In the genomic region with DNA sequence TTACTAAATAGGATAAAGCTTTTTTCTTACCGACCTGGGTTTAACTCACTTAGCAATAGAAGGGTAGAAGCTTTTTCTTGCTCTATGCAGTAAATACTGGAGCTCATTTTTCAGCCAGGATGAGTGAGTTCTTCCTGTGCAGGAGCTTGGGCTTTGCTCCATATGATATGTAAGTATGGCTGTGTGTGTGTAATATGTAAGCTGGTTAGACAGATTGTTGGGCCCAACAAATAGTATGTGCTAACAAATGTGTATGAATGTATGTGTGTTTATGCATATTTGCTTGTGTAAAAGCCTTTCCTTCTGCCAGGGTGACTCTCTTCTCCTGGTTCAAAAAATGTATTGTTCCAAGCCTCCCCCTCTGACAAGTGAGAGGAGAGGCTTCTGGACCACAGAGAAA, we compare ENCODE assay signal across 23 mouse cellular contexts.
DNase-seq lines count a peak whose midpoint lies in the region; ATAC-seq and TF ChIP-seq lines count a peak whose summit lies in the region.
"Had no signal": no experiment of that assay in that cellular context is flagged by ENCODE, and none has a peak within 500 bp of the region (broad histone marks: within the 10 kb centered on the region; RNA-seq: fewer than 3 reads in every experiment).

No protein-coding gene starts in this region.

- no peak for TF ChIP-seq CTCF in stomach, postnatal 0 days (IDR thresholded peaks at IDR 0.05; ENCODE audit: low read depth)
- no peak for TF ChIP-seq CTCF in brain, embryonic 14.5 days (IDR thresholded peaks at IDR 0.05; ENCODE audit: borderline replicate concordance, extremely low read depth, insufficient read depth, insufficient read length)

- peaks cover 7% of the 10 kb centered on the region for H3K4me1 ChIP-seq in forebrain, embryonic 14.5 days (ENCODE audit: control insufficient read depth, insufficient read depth, low read length)
- peaks cover 20% of the 10 kb centered on the region for H3K4me1 ChIP-seq in forebrain, embryonic 10.5 days
- H3K4me1 ChIP-seq in stomach, embryonic 14.5 days (ENCODE audit: control insufficient read depth, insufficient read depth, low read length), result peaks cover 6% of the 10 kb centered on the region; the same call in 1 of the 2 replicates
- no peaks in the 10 kb centered on the region for H3K4me1 ChIP-seq in stomach, postnatal 0 days (replicated peaks; ENCODE audit: control insufficient read depth, insufficient read depth)
- H3K4me1 ChIP-seq in stomach, embryonic 15.5 days, result no peaks in the 10 kb centered on the region

- no peaks in the 10 kb centered on the region for H3K27me3 ChIP-seq in forebrain, embryonic 14.5 days (replicated peaks; ENCODE audit: control insufficient read depth, insufficient read depth, low read length)
- H3K27me3 ChIP-seq in forebrain, embryonic 10.5 days (ENCODE audit: poor library complexity, severe bottlenecking), result peaks cover 7% of the 10 kb centered on the region
- H3K27me3 ChIP-seq in stomach, embryonic 14.5 days (ENCODE audit: control insufficient read depth, insufficient read depth, low read length), result no peaks in the 10 kb centered on the region
- no peaks in the 10 kb centered on the region for H3K27me3 ChIP-seq in stomach, postnatal 0 days (ENCODE audit: control insufficient read depth, insufficient read depth, low read length)
- H3K27me3 ChIP-seq in stomach, embryonic 15.5 days (replicated peaks), result no peaks in the 10 kb centered on the region
- H3K27me3 ChIP-seq: CH12.LX, Patski had no signal

- H3K4me3 ChIP-seq in forebrain, embryonic 14.5 days (ENCODE audit: low read depth, low read length), result no peak overlapping the region
- H3K4me3 ChIP-seq in forebrain, embryonic 10.5 days, result no peak overlapping the region
- no peak overlapping the region for H3K4me3 ChIP-seq in stomach, embryonic 14.5 days (ENCODE audit: low read depth, low read length)
- no peak overlapping the region for H3K4me3 ChIP-seq in stomach, postnatal 0 days (ENCODE audit: low read depth, low read length)
- H3K4me3 ChIP-seq in stomach, embryonic 15.5 days (replicated peaks), result no peak overlapping the region

- 48% methylated on average over 1 of the region's 1 CpGs for WGBS in forebrain, embryonic 14.5 days
- WGBS in forebrain, embryonic 10.5 days, result 58% methylated on average over 1 of the region's 1 CpGs
- WGBS in stomach, embryonic 14.5 days, result 29% methylated on average over 1 of the region's 1 CpGs
- WGBS in stomach, postnatal 0 days, result 14% methylated on average over 1 of the region's 1 CpGs
- WGBS in stomach, embryonic 15.5 days, result 16% methylated on average over 1 of the region's 1 CpGs

- no peak overlapping the region for H3K4me2 ChIP-seq in forebrain, embryonic 14.5 days (ENCODE audit: low read length)
- no peak overlapping the region for H3K4me2 ChIP-seq in stomach, embryonic 14.5 days (replicated peaks; ENCODE audit: low read depth, low read length)
- H3K4me2 ChIP-seq in stomach, postnatal 0 days (replicated peaks; ENCODE audit: low read depth), result no peak overlapping the region
- no peak overlapping the region for H3K4me2 ChIP-seq in stomach, embryonic 15.5 days

- H3K27ac ChIP-seq in forebrain, embryonic 14.5 days (ENCODE audit: low read depth, low read length), result no peak overlapping the region
- no peak overlapping the region for H3K27ac ChIP-seq in forebrain, embryonic 10.5 days
- peak overlapping the region; percentile 30; the same call in 1 of the 2 replicates for H3K27ac ChIP-seq in stomach, embryonic 14.5 days (ENCODE audit: low read length)
- no peak overlapping the region for H3K27ac ChIP-seq in stomach, postnatal 0 days (replicated peaks)
- H3K27ac ChIP-seq in stomach, embryonic 15.5 days, result 0 out of 2 replicates have a peak overlapping the region, but pooled peaks have one; percentile 6

- DNase-seq in forebrain, embryonic 14.5 days (ENCODE audit: low spot score), result peak; percentile 66
- no peak for DNase-seq in forebrain, embryonic 10.5 days (ENCODE audit: extremely low spot score, low spot score)
- no peak for DNase-seq in stomach, postnatal 0 days (ENCODE audit: low spot score)
- peak; percentile 70 for DNase-seq in brain, embryonic 14.5 days (ENCODE audit: low read depth)
- DNase-seq in retina, embryonic 14.5 days (ENCODE audit: low spot score), result no peak
- DNase-seq in left cerebral cortex, adult 11 months (ENCODE audit: low spot score), result no peak
- DNase-seq: adrenal gland, adult 2 months; adrenal gland, adult 8-10 months; adrenal gland, postnatal 10 days; adrenal gland, postnatal 14 days; adrenal gland, postnatal 25 days; adrenal gland, postnatal 36 days; B cell, adult 2 months; cerebellum, adult 11 months; cerebellum, adult 11-12 months; cerebellum, adult 18-20 months had no signal

- no peaks in the 10 kb centered on the region for H3K36me3 ChIP-seq in forebrain, embryonic 14.5 days (ENCODE audit: control insufficient read depth, insufficient read depth, low read length)
- no peaks in the 10 kb centered on the region for H3K36me3 ChIP-seq in forebrain, embryonic 10.5 days (replicated peaks)
- no peaks in the 10 kb centered on the region for H3K36me3 ChIP-seq in stomach, embryonic 14.5 days (ENCODE audit: control insufficient read depth, insufficient read depth, low read length)
- no peaks in the 10 kb centered on the region for H3K36me3 ChIP-seq in stomach, postnatal 0 days (ENCODE audit: control insufficient read depth, insufficient read depth, low read length)
- H3K36me3 ChIP-seq in stomach, embryonic 15.5 days, result no peaks in the 10 kb centered on the region
- H3K36me3 ChIP-seq: G1E had no signal

- no peak for TF ChIP-seq EP300 in stomach, postnatal 0 days (optimal IDR thresholded peaks at IDR 0.05)

- no peak for TF ChIP-seq POLR2A in brain, embryonic 14.5 days (IDR thresholded peaks at IDR 0.05; ENCODE audit: borderline replicate concordance, extremely low read depth, insufficient read depth, insufficient read length, poor library complexity, severe bottlenecking)

- H3K9ac ChIP-seq in forebrain, embryonic 14.5 days (ENCODE audit: low read length), result no peak overlapping the region
- no peak overlapping the region for H3K9ac ChIP-seq in stomach, embryonic 14.5 days (replicated peaks; ENCODE audit: low read depth, low read length)
- no peak overlapping the region for H3K9ac ChIP-seq in stomach, postnatal 0 days (ENCODE audit: low read length)
- no peak overlapping the region for H3K9ac ChIP-seq in stomach, embryonic 15.5 days

- no peaks in the 10 kb centered on the region for H3K9me3 ChIP-seq in forebrain, embryonic 14.5 days (replicated peaks; ENCODE audit: control insufficient read depth, low read length)
- no peaks in the 10 kb centered on the region for H3K9me3 ChIP-seq in forebrain, embryonic 10.5 days
- H3K9me3 ChIP-seq in stomach, embryonic 14.5 days (ENCODE audit: control insufficient read depth, low read depth, low read length), result no peaks in the 10 kb centered on the region
- H3K9me3 ChIP-seq in stomach, postnatal 0 days (ENCODE audit: control insufficient read depth, low read length), result no peaks in the 10 kb centered on the region
- no peaks in the 10 kb centered on the region for H3K9me3 ChIP-seq in stomach, embryonic 15.5 days
- H3K9me3 ChIP-seq: G1E had no signal

- no peak for ATAC-seq in forebrain, embryonic 14.5 days
- ATAC-seq in stomach, embryonic 14.5 days (ENCODE audit: insufficient number of reproducible peaks, insufficient read depth, low FRiP score, low read depth), result no peak
- ATAC-seq in stomach, postnatal 0 days (ENCODE audit: low FRiP score, low TSS enrichment), result no peak
- ATAC-seq in stomach, embryonic 15.5 days (ENCODE audit: insufficient read depth, low FRiP score, low read depth), result no peak
- ATAC-seq: activated CD4-positive, CD25-positive, alpha-beta regulatory T cell, adult 4 months; CD4-positive, CD25-positive, alpha-beta regulatory T cell, adult 4 months; Patski had no signal

Comparison
In these comparisons a context has a peak if more than half of its experiments do, and no peak if none do; other contexts are left out.
1. DNase-seq: peak in forebrain, embryonic 14.5 days (single experiment) and brain, embryonic 14.5 days (single experiment); none in forebrain, embryonic 10.5 days (single experiment), stomach, postnatal 0 days (single experiment), retina, embryonic 14.5 days (single experiment) and left cerebral cortex, adult 11 months (single experiment).
2. H3K27ac ChIP-seq: peak in stomach, embryonic 14.5 days (single experiment) and stomach, embryonic 15.5 days (single experiment); none in forebrain, embryonic 14.5 days (single experiment), forebrain, embryonic 10.5 days (single experiment) and stomach, postnatal 0 days (single experiment).